Mouse (Mus musculus): Measurements from ENCODE around the gene Dcst1. TPM values are rescaled to one million over a fixed set of nuclear protein-coding genes. Genes with fewer than 3 reads are reported as not detected.
A peak's percentile ranks its signal among the peaks of the same experiment; 100 is the strongest.

The Dcst1 gene
- polyA plus RNA-seq, 1 experiment from 2014 or later: 0.68 TPM

DNA sequence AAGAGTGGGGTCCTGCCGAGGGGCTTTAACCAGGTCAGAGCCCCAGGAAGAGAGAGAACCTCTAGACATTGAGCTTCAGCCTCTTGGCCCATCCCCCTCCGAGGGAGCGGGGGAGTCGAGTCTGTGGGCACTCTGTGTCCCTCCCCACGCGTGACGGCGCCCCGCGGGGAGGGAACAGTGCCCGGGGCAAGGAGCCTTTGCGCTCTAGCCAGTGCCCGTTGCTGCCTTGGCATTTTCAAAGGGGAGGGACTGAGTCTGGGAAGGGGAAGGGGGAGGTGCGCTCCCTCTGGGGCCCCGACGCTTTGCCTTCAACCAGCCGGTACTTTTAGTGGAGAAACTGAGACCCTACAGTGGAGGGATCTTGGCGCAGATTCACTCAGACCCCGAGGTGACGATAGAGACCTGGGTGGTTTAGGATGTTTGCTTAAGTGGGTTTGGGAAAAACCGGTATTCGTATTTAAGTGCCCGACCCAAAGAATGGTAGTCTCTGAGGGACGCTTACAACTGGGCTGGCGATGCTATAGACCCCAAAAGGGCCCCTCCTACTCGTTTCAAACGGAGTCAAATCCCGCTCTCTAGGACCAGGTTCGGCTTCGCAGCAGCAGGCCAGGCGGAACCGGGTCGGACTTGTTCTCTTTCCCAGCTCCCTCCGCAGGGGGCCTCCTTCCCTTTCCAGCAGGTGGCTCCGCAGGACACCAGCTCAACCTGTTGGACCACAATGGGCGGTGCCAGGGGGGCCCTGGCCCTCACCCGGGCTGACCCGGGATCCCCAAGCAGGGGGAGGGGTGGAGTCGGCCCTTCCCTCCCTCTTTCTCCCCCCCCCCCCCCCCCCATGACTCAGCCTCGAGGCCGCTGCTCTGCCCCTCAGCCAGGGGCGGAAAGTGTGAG is 29.2 kb upstream of the Dcst1 start, which contains the start of gene Zbtb7b:
Gene Zbtb7b (minus strand): TSS at position 771 of the 888 bp plus-strand sequence.
- under 1% methylated on average over 40 of the region's 42 CpGs for WGBS
- peak within 1 kb of the TSS; percentile 100 for H3K4me2 ChIP-seq (replicated peaks)
- peak within 1 kb of the TSS; percentile 50 for H3K9ac ChIP-seq
- ATAC-seq (ENCODE audit: low FRiP score, low read depth): peak; percentile 54
- peaks cover 60% of the 10 kb centered on the region for H3K4me1 ChIP-seq
- peak within 1 kb of the TSS; percentile 50 for H3K4me3 ChIP-seq
- H3K27me3 ChIP-seq (replicated peaks): peaks cover 22% of the 10 kb centered on the region
- no peaks in the 10 kb centered on the region for H3K9me3 ChIP-seq
- no peak within 1 kb of the TSS for H3K27ac ChIP-seq
- H3K36me3 ChIP-seq: no peaks in the 10 kb centered on the region

DNA sequence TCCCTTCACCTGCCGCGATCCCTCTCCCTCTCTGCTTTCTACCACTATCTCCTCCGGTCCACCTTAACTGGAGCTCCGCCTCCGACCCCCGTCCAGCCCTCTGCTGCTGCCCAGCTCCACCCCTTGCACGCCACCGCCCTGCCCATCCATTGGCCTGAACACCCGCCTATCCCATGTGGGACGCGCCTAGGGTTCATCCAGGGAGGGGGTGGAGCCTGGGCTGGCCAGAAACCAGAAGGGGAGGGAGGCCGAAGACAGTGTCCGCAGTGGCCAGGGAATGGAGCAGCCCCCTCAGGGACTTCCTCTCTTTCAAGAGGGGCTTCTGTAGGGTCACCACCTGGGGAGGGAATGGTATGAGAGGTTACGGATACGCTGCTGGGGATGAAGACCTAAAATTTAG is 28.6 kb upstream of the Dcst1 start:
- Histone ChIP-seq H3K27me3 (replicated peaks) (peaks cover 22% of the 10 kb centered on the region), H3K36me3 (no peaks in the 10 kb centered on the region), H3K4me3 (peak overlapping the region; percentile 50), H3K27ac (no peak overlapping the region), H3K9me3 (no peaks in the 10 kb centered on the region), H3K9ac (peak overlapping the region; percentile 50), H3K4me2 (replicated peaks) (peak overlapping the region; percentile 100), H3K4me1 (peaks cover 60% of the 10 kb centered on the region)
- peak; percentile 94 for ATAC-seq (ENCODE audit: low FRiP score, low read depth)
- WGBS: under 1% methylated on average over 15 of the region's 15 CpGs

DNA sequence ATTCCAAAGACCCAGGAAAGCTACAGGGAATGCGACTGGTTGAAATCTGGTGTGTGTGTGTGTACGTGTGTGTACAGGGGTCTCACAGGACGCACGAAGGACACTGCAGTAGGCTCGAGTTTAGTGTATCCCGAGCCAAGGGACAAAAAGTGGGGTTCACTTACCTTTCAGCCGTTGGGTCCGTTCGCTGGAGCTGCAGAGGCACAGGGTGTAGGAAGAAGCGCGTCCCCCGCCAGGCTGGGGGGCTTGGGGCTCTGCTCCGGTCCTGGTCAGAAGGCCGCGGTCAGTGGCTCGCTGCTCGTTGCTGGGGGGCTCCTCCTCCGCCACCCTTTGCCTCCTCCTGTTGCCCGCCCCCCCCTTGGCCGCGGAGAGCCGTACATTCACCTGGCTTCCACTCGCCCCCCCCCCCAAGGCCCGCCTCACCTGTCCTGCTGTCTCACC is 27.8 kb upstream of the Dcst1 start:
- 2% methylated on average over 22 of the region's 24 CpGs for WGBS
- no peak overlapping the region for H3K27ac ChIP-seq
- peaks cover 22% of the 10 kb centered on the region for H3K27me3 ChIP-seq (replicated peaks)

DNA sequence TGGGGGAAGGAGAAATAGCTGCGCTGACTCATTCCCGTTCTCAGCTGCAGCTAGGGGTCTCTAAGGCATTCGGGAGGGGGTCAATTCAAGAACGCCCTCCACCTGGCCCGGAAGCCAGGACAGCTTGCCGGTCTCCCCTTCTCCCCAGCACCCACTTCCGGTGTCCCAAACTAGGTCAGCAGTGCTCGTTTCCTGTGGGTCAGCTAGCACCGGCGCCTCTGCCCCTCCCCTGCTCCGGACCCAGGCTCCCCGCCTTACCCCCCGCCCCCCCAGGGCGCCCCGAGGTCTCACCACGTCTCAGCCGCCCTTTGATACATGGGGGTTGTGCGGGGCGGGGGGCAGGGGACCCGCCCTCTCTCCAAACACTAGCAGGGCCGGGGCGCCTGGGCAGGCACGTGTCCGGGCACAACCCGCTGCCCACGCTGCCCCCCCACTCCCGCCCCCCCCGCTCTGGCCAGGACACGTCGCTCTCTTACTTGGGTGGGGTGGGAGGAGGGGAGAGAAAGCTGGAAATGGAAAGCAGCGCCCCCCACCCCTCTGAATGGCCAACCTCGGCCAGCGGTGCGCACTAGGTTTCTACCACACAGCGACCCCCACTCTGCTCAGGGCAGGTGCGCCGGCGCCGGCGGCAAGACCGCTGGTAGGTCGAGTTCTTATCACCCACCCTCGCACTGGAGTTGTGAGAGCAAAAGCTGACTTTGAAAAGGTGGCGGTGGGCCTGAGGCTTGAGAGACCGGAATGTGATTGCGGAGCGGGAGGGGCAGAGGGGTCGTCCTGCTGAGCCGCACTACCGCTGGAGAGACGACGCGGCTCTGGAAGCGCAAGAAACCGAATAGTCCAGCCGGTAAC is 26.8 kb upstream of the Dcst1 start:
- ATAC-seq (ENCODE audit: low FRiP score, low read depth): no peak
- Histone ChIP-seq H3K27ac (no peak overlapping the region), H3K9ac (peak overlapping the region; percentile 69), H3K4me3 (peak overlapping the region; percentile 50), H3K4me1 (peaks cover 60% of the 10 kb centered on the region), H3K9me3 (no peaks in the 10 kb centered on the region), H3K4me2 (replicated peaks) (peak overlapping the region; percentile 100), H3K27me3 (replicated peaks) (peaks cover 22% of the 10 kb centered on the region), H3K36me3 (no peaks in the 10 kb centered on the region)
- WGBS: 1% methylated on average over 56 of the region's 56 CpGs

More for the DNA sequence above, 27.8 kb upstream of the Dcst1 start:
- no peak for ATAC-seq (ENCODE audit: low FRiP score, low read depth)
- no peaks in the 10 kb centered on the region for H3K36me3 ChIP-seq
- peaks cover 60% of the 10 kb centered on the region for H3K4me1 ChIP-seq
- H3K9ac ChIP-seq: no peak overlapping the region
- H3K4me3 ChIP-seq: peak overlapping the region; percentile 50
- H3K4me2 ChIP-seq (replicated peaks): peak overlapping the region; percentile 100
- no peaks in the 10 kb centered on the region for H3K9me3 ChIP-seq

DNA sequence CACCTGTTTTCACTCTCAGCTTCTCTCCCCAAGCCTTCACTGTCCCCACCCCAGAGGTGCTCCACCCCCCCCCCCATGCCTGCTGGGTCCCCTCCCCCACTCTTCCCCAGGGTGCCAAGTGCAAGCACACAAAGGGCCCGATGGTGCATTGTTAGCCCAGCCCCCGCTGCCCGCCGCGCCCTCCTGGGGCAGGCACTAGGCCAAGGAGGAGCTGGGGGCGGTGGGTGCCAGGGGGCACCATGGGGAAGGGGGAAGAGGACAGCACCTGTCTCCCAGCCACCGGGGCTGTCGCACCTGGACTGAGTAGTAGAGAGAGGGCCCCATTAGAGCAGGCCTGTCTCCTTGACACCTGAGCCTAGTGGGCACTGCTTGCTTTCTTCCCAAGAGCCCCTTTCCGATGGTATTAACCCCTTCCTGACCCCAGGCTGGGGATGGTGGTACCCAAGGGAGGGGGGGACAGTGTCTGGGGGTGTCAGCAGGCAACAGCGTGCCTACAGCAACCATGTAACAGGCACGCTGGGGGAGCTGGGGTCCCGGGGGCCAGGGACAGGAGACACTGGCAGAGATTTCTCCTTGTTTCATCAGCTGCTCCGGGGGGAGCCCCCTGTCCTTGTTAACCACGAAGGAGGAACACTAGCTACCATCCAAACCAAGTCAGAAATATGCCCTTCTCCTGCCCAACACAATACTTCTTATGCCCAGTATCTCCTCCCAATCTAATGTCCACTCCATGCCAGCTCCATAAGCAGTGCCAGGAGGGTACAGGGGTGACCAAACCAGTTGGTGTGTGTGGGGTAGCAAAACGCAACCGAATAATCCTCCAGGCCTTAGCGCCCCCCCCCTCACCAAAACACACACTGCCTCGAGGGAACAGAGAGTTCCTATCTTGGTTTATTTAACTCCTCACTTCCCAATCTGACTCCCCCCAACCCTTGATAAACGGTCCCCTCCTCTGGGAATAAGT is 25.9 kb upstream of the Dcst1 start:
- H3K4me1 ChIP-seq: peaks cover 57% of the 10 kb centered on the region
- peak overlapping the region; percentile 100 for H3K4me2 ChIP-seq (replicated peaks)
- peak overlapping the region; percentile 69 for H3K9ac ChIP-seq
- no peak for ATAC-seq (ENCODE audit: low FRiP score, low read depth)
- no peak overlapping the region for H3K27ac ChIP-seq
- peaks cover 19% of the 10 kb centered on the region for H3K27me3 ChIP-seq (replicated peaks)
- H3K4me3 ChIP-seq: peak overlapping the region; percentile 50
- WGBS: 15% methylated on average over 19 of the region's 19 CpGs
- no peaks in the 10 kb centered on the region for H3K9me3 ChIP-seq
- no peaks in the 10 kb centered on the region for H3K36me3 ChIP-seq

DNA sequence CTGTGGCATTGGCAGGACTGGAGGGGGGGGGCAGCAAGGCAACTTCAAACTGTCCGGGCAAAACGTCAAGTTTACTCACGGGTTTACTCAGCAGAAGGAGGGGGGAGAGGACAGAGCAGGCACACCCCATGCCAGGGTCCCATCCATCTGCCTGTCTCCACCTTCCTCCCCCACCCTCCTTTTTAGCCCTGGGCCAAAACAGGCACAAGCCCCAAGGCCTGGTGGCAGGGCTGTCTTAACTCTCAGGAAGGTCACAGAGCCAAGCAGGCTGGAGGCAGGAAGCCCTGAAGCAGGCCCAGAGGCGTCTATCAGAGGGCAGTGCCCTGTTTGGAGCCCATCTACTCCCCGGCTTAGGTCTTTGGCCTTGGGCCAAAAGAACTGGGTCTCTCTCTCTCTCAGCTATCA is 25.1 kb upstream of the Dcst1 start:
- ATAC-seq (ENCODE audit: low FRiP score, low read depth): no peak
- Histone ChIP-seq H3K27ac (no peak overlapping the region), H3K4me3 (no peak overlapping the region), H3K4me2 (replicated peaks) (no peak overlapping the region), H3K36me3 (no peaks in the 10 kb centered on the region), H3K27me3 (replicated peaks) (peaks cover 13% of the 10 kb centered on the region), H3K9ac (no peak overlapping the region), H3K9me3 (no peaks in the 10 kb centered on the region), H3K4me1 (peaks cover 50% of the 10 kb centered on the region)
- WGBS: 57% methylated on average over 5 of the region's 5 CpGs

DNA sequence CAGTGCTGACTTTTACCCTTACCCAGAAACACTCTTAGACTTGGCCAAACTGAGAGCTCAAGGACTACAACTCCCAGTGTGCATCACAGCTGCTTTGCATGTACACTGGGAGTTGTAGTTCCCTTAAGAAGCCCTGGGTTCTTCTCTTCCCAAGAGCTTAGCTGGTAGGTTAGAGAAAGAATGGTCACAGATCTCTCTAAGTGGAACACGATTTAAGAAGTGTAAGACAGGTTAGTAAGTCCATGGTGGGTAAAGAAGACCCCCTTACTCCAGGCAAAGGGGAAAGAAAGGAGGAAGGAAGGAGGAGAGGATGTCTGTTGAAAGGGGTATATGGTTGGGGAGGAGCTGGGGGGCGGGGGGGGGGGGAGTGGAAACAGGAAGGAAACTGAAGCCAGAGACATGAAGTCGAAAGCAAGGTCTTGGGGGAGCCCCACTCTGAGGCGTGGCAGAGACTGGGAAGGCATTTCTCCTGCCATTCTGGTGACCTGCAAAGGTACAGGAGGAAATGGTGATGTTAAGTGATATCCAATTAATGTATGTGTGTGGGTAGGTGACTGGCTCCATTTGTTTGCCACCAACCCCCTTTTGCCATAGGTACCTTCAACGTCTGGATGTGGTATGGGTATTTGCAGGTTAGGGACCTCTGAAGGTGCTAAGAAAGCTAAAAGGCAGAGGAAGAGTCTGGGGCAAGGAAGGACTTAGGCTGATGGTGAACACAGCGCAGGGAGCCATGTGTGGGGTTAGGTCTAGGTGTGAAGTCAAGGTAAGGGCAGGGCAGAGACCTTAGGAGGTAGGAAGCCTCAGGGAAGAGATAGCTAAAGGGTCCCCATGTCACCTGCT is 24.1 kb upstream of the Dcst1 start:
- H3K4me3 ChIP-seq: no peak overlapping the region
- no peak overlapping the region for H3K4me2 ChIP-seq (replicated peaks)
- H3K9me3 ChIP-seq: no peaks in the 10 kb centered on the region
- no peak for ATAC-seq (ENCODE audit: low FRiP score, low read depth)
- no peaks in the 10 kb centered on the region for H3K36me3 ChIP-seq
- peaks cover 40% of the 10 kb centered on the region for H3K4me1 ChIP-seq
- whole genome bisulfite sequencing: 66% methylated on average over 6 of the region's 6 CpGs
- peaks cover 13% of the 10 kb centered on the region for H3K27me3 ChIP-seq (replicated peaks)
- no peak overlapping the region for H3K9ac ChIP-seq
- H3K27ac ChIP-seq: no peak overlapping the region

DNA sequence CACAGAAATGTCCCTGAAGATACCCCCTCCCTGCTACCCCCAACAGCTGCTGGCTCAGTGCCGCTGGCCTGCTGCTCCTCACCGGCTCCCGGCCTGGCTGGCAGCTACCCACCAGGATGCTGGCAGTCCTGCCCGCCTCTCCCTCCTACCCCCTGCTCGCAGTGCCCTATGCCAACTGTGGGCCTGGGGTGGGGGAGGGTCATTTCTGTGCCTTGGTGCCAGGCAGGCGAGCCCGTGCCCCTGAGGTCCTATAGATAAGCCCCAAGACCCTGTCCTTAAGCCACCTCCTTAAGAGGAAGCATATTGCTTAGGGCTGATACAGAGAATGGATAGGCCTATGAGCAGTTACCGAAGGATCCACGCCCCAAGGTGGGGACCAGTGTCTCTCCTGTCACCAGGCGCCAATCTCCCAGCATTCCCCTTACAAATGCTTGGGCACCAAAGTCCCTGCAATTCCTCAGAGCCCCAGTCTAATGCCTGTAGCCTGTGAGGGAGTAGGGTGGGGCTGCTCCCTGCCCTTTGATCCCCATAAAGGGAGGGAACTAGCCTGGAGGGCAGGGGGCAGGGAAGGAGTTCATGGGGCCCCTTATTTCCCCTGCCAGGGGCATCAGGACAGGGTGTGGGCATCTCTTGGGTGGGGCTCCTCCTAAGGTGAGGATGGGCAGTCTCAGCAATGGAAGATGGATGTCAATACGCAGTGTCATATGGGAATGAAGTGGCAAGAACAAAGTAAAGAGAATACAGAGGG is 23.3 kb upstream of the Dcst1 start:
- H3K4me3 ChIP-seq: no peak overlapping the region
- peaks cover 32% of the 10 kb centered on the region for H3K4me1 ChIP-seq
- no peak overlapping the region; the same call in 1 of the 2 replicates for H3K4me2 ChIP-seq (replicated peaks)
- no peak overlapping the region for H3K27ac ChIP-seq
- no peak for ATAC-seq (ENCODE audit: low FRiP score, low read depth)
- peaks cover 13% of the 10 kb centered on the region for H3K27me3 ChIP-seq (replicated peaks)
- H3K36me3 ChIP-seq: no peaks in the 10 kb centered on the region
- H3K9ac ChIP-seq: no peak overlapping the region
- H3K9me3 ChIP-seq: no peaks in the 10 kb centered on the region
- 76% methylated on average over 11 of the region's 11 CpGs for WGBS

DNA sequence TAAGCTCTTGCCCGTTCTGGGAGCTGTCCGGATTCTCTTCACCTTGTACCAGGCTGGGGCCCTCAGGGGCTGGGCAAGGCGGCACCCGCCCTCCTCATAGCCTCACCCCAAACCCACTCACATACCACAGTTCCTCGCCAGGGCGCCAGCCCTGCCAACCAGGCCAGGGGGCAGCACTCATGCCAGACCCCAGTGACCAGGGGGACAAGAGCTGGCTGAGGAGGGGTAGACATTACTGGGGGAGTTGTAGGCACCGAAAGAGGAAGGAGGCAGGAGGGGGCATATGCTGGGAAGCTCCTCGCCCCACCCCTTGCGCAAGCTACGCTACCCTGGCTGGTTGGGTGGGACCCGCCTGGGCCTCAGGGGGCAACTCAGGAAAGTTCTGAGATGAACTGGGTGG is 22.6 kb upstream of the Dcst1 start:
- Histone ChIP-seq H3K27ac (no peak overlapping the region), H3K4me1 (peaks cover 25% of the 10 kb centered on the region), H3K4me2 (replicated peaks) (no peak overlapping the region; the same call in 1 of the 2 replicates), H3K9me3 (no peaks in the 10 kb centered on the region), H3K9ac (no peak overlapping the region), H3K27me3 (replicated peaks) (peaks cover 8% of the 10 kb centered on the region), H3K36me3 (no peaks in the 10 kb centered on the region), H3K4me3 (no peak overlapping the region)
- no peak for ATAC-seq (ENCODE audit: low FRiP score, low read depth)
- WGBS: 75% methylated on average over 11 of the region's 11 CpGs

All from neural tube, embryonic 12.5 days (tissue).